Mouse (Mus musculus): ENCODE measurements around the gene Slc52a3.

Gene Slc52a3

GRCm38 (mm10) chr2:151999669-152000290, 3.5 kb downstream of the Slc52a3 start:
- DNase-seq (ENCODE audit: low read depth, low spot score) = no peak

- no peak for DNase-seq (ENCODE audit: low read depth, low spot score)
Observed at GRCm38 (mm10) chr2:152000291-152000679, 4.0 kb downstream of the Slc52a3 start.

- DNase-seq (ENCODE audit: low read depth, low spot score) = no peak
Observed at GRCm38 (mm10) chr2:152000735-152001134, 4.4 kb downstream of the Slc52a3 start.

- DNase-seq (ENCODE audit: low read depth, low spot score) = no peak
Observed at GRCm38 (mm10) chr2:152002529-152002928, 6.2 kb downstream of the Slc52a3 start.

GRCm38 (mm10) chr2:152007783-152008182, 11.5 kb downstream of the Slc52a3 start:
- DNase-seq (ENCODE audit: low read depth, low spot score) = no peak

GRCm38 (mm10) chr2:152009061-152009779, 12.9 kb downstream of the Slc52a3 start:
- DNase-seq (ENCODE audit: low read depth, low spot score) = no peak

GRCm38 (mm10) chr2:152010251-152010650, 13.9 kb downstream of the Slc52a3 start:
- no peak for DNase-seq (ENCODE audit: low read depth, low spot score)

GRCm38 (mm10) chr2:152010661-152011060, 14.3 kb downstream of the Slc52a3 start:
- no peak for DNase-seq (ENCODE audit: low read depth, low spot score)

- no peak for DNase-seq (ENCODE audit: low read depth, low spot score)
Observed at GRCm38 (mm10) chr2:152011724-152012123, 15.4 kb downstream of the Slc52a3 start.

GRCm38 (mm10) chr2:152012222-152012621, 15.9 kb downstream of the Slc52a3 start:
- no peak for DNase-seq (ENCODE audit: low read depth, low spot score)

GRCm38 (mm10) chr2:152012701-152013100, 16.4 kb downstream of the Slc52a3 start:
- no peak for DNase-seq (ENCODE audit: low read depth, low spot score)

- no peak for DNase-seq (ENCODE audit: low read depth, low spot score)
Observed at GRCm38 (mm10) chr2:152015997-152016396, 19.7 kb downstream of the Slc52a3 start.

- no peak for DNase-seq (ENCODE audit: low read depth, low spot score)
Observed at GRCm38 (mm10) chr2:152016666-152017065, 20.4 kb downstream of the Slc52a3 start.

- DNase-seq (ENCODE audit: low read depth, low spot score) = no peak
Observed at GRCm38 (mm10) chr2:152020255-152020654, 23.9 kb downstream of the Slc52a3 start.

- DNase-seq (ENCODE audit: low read depth, low spot score) = no peak
Observed at GRCm38 (mm10) chr2:152022022-152022421, 25.7 kb downstream of the Slc52a3 start.

GRCm38 (mm10) chr2:152024883-152025422, 28.6 kb downstream of the Slc52a3 start:
- no peak for DNase-seq (ENCODE audit: low read depth, low spot score)

- DNase-seq (ENCODE audit: low read depth, low spot score) = peak; percentile 77
Observed at GRCm38 (mm10) chr2:152029252-152030082, 33.2 kb downstream of the Slc52a3 start.

GRCm38 (mm10) chr2:152030986-152031385, 34.7 kb downstream of the Slc52a3 start:
- no peak for DNase-seq (ENCODE audit: low read depth, low spot score)

- DNase-seq (ENCODE audit: low read depth, low spot score) = no peak
Observed at GRCm38 (mm10) chr2:152040101-152040500, 43.8 kb downstream of the Slc52a3 start.

GRCm38 (mm10) chr2:152047116-152048002, 51.0 kb downstream of the Slc52a3 start:
- no peak for DNase-seq (ENCODE audit: low read depth, low spot score)
